ENCODE assay signal across 11 mouse cellular contexts in the genomic region with DNA sequence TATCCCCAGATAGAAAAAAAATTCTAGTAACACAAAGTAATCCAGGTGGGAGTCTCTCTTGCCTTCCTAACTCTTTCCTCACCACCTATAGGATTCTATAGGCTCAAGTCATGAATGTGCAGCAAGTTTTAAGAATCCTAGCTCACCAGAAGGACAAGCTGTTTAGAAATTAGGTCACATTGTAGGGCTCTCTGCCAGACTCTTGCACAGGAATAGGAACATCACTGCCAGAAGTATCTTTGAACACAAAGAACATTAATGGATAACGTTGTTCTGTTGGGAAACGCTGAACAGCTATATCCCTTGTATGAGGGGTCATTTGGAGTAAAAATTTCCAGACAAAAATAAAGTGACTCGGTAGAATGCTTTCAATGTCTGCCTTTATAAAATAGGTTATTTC.
A peak's percentile ranks its signal among the peaks of the same experiment; 100 is the strongest.
DNase-seq lines count a peak whose midpoint lies in the region; ATAC-seq and TF ChIP-seq lines count a peak whose summit lies in the region.
"Had no signal": no experiment of that assay in that cellular context is flagged by ENCODE, and none has a peak within 500 bp of the region (broad histone marks: within the 10 kb centered on the region; RNA-seq: fewer than 3 reads in every experiment).

No protein-coding gene starts in this region.

- ATAC-seq in liver, embryonic 11.5 days (replicated peaks; ENCODE audit: low FRiP score): no peak
- ATAC-seq in hindbrain, embryonic 11.5 days (ENCODE audit: low FRiP score): no peak

- H3K27ac ChIP-seq in liver, adult 2 months (replicated peaks; ENCODE audit: insufficient read depth, low read depth, low read length): no peak overlapping the region
- H3K27ac ChIP-seq in liver, embryonic 11.5 days (ENCODE audit: low read depth, low read length): no peak overlapping the region
- no peak overlapping the region for H3K27ac ChIP-seq in hindbrain, embryonic 11.5 days (ENCODE audit: low read depth, low read length)
- H3K27ac ChIP-seq: limb, embryonic 13.5 days had no signal

- WGBS in liver, adult 2 months: 9% methylated on average over 3 of the region's 3 CpGs
- 82% methylated on average over 3 of the region's 3 CpGs for WGBS in liver, embryonic 11.5 days
- WGBS in hindbrain, embryonic 11.5 days: 95% methylated on average over 3 of the region's 3 CpGs

- H3K4me1 ChIP-seq in liver, adult 2 months (ENCODE audit: control insufficient read depth, insufficient read depth, low read length): peaks cover 11% of the 10 kb centered on the region; the same call in 1 of the 2 replicates
- no peaks in the 10 kb centered on the region for H3K4me1 ChIP-seq in liver, embryonic 11.5 days (replicated peaks; ENCODE audit: control insufficient read depth, insufficient read depth, low read length)
- H3K4me1 ChIP-seq in hindbrain, embryonic 11.5 days (replicated peaks; ENCODE audit: control insufficient read depth, insufficient read depth, low read length): peaks cover 2% of the 10 kb centered on the region; the same call in 1 of the 2 replicates

- no peak for TF ChIP-seq CTCF in liver, adult 2 months (IDR thresholded peaks at IDR 0.05; ENCODE audit: low read depth, low read length)

- H3K36me3 ChIP-seq in liver, adult 2 months (ENCODE audit: control insufficient read depth, insufficient read depth, low read length): no peaks in the 10 kb centered on the region
- no peaks in the 10 kb centered on the region for H3K36me3 ChIP-seq in liver, embryonic 11.5 days (ENCODE audit: control insufficient read depth, insufficient read depth, low read length)
- H3K36me3 ChIP-seq in hindbrain, embryonic 11.5 days (ENCODE audit: control insufficient read depth, insufficient read depth, low read length): no peaks in the 10 kb centered on the region
- H3K36me3 ChIP-seq: limb, embryonic 13.5 days; midbrain, embryonic 12.5 days had no signal

- DNase-seq in gastrocnemius, adult 18-20 months (ENCODE audit: low spot score): peak; percentile 50
- no peak for DNase-seq in gastrocnemius, postnatal 4 days (ENCODE audit: low spot score in 2 of 2)
- peak; percentile 87 for DNase-seq in liver, adult 2 months (ENCODE audit: extremely low read depth, low read depth, low spot score)
- no peak for DNase-seq in liver, embryonic 11.5 days (ENCODE audit: low spot score)
- peak; percentile 76 to 80 for DNase-seq in cerebellum, postnatal 14 days
- DNase-seq in lung, postnatal 25 days (ENCODE audit: low spot score): peak; percentile 48
- DNase-seq in hindbrain, embryonic 11.5 days (ENCODE audit: low spot score): no peak
- DNase-seq in left cerebral cortex, postnatal 36 days (ENCODE audit: low spot score in 2 of 2): no peak
- DNase-seq: embryo, embryonic 11 days had no signal

- no peak overlapping the region for H3K4me3 ChIP-seq in liver, adult 2 months (ENCODE audit: insufficient read depth, low read depth, low read length)
- no peak overlapping the region for H3K4me3 ChIP-seq in liver, embryonic 11.5 days (ENCODE audit: low read depth, low read length)
- no peak overlapping the region for H3K4me3 ChIP-seq in hindbrain, embryonic 11.5 days (ENCODE audit: low read depth, low read length)
- H3K4me3 ChIP-seq: limb, embryonic 13.5 days; midbrain, embryonic 12.5 days had no signal

- TF ChIP-seq POLR2A in liver, adult 2 months (IDR thresholded peaks at IDR 0.05; ENCODE audit: extremely low read depth, insufficient read depth, low read length): no peak

- no peaks in the 10 kb centered on the region for H3K79me2 ChIP-seq in liver, adult 2 months (ENCODE audit: control insufficient read depth, insufficient read depth, low read length)

- H3K9ac ChIP-seq in liver, adult 2 months (ENCODE audit: low read depth, low read length): no peak overlapping the region
- H3K9ac ChIP-seq in liver, embryonic 11.5 days (ENCODE audit: low read depth, low read length): no peak overlapping the region
- H3K9ac ChIP-seq in hindbrain, embryonic 11.5 days (ENCODE audit: low read depth, low read length): no peak overlapping the region
- H3K9ac ChIP-seq: limb, embryonic 13.5 days; midbrain, embryonic 12.5 days had no signal

- no peak overlapping the region for H3K4me2 ChIP-seq in liver, embryonic 11.5 days
- H3K4me2 ChIP-seq in hindbrain, embryonic 11.5 days (replicated peaks; ENCODE audit: low read depth, low read length): no peak overlapping the region
- H3K4me2 ChIP-seq: limb, embryonic 13.5 days; midbrain, embryonic 12.5 days had no signal

- intact Hi-C loops in left cerebral cortex, postnatal 36 days (cut with DNase I): no loop called here

- no peaks in the 10 kb centered on the region for H3K27me3 ChIP-seq in liver, adult 2 months (ENCODE audit: control insufficient read depth, insufficient read depth, low read length)
- H3K27me3 ChIP-seq in liver, embryonic 11.5 days (replicated peaks; ENCODE audit: control insufficient read depth, insufficient read depth, low read length): no peaks in the 10 kb centered on the region
- 0 out of 2 replicates have a peak, but pooled peaks cover 2% of the 10 kb centered on the region for H3K27me3 ChIP-seq in hindbrain, embryonic 11.5 days (ENCODE audit: control insufficient read depth, insufficient read depth, low read length)
- H3K27me3 ChIP-seq: limb, embryonic 13.5 days had no signal

- H3K9me3 ChIP-seq in liver, embryonic 11.5 days (ENCODE audit: control insufficient read depth, low read length): no peaks in the 10 kb centered on the region
- no peaks in the 10 kb centered on the region for H3K9me3 ChIP-seq in hindbrain, embryonic 11.5 days (ENCODE audit: control insufficient read depth, low read length)
- H3K9me3 ChIP-seq: limb, embryonic 13.5 days; midbrain, embryonic 12.5 days had no signal

Comparison
In these comparisons a context has a peak if more than half of its experiments do, and no peak if none do; other contexts are left out.
1. DNase-seq: peak in gastrocnemius, adult 18-20 months (single experiment), liver, adult 2 months (single experiment), cerebellum, postnatal 14 days (2 of 2) and lung, postnatal 25 days (single experiment); none in gastrocnemius, postnatal 4 days (0 of 2), liver, embryonic 11.5 days (single experiment), hindbrain, embryonic 11.5 days (single experiment) and left cerebral cortex, postnatal 36 days (0 of 2).